Mouse (Mus musculus): ENCODE results near the gene Hpse. TPM values are rescaled to one million over a fixed set of nuclear protein-coding genes. Genes with fewer than 3 reads are reported as not detected.

Hpse gene
- polyA plus RNA-seq, 1 experiment from 2014 or later, result 1.7 TPM

Other genes starting within 250 kb of the Hpse start
- gene Lin54, start 219.1 kb downstream of the Hpse start, polyA plus RNA-seq (2016; fragmentation: Nextera tagmentation; extraction: Ambion mirVana), result 10.4 and 13.4 TPM in 2 replicates
- gene Cops4, start 201.4 kb downstream of the Hpse start, polyA plus RNA-seq (2016; fragmentation: Nextera tagmentation; extraction: Ambion mirVana), result 172 and 203 TPM in 2 replicates
- gene Plac8, start 147.5 kb downstream of the Hpse start, polyA plus RNA-seq (2016; fragmentation: Nextera tagmentation; extraction: Ambion mirVana), result 8.5 and 15.2 TPM in 2 replicates
- 64.2 and 67.1 TPM in 2 replicates for gene Coq2, start 44.6 kb downstream of the Hpse start, polyA plus RNA-seq (2016; fragmentation: Nextera tagmentation; extraction: Ambion mirVana)
- gene Helq, start 78.9 kb upstream of the Hpse start, polyA plus RNA-seq (2016; fragmentation: Nextera tagmentation; extraction: Ambion mirVana), result 16.5 and 17.7 TPM in 2 replicates
- gene Mrps18c, start 78.9 kb upstream of the Hpse start, polyA plus RNA-seq (2016; fragmentation: Nextera tagmentation; extraction: Ambion mirVana), result 159 and 182 TPM in 2 replicates
- gene Abraxas1, start 101.2 kb upstream of the Hpse start, polyA plus RNA-seq (2016; fragmentation: Nextera tagmentation; extraction: Ambion mirVana), result 31.7 and 33.2 TPM in 2 replicates
- gene Gpat3, start 126.0 kb upstream of the Hpse start, polyA plus RNA-seq (2016; fragmentation: Nextera tagmentation; extraction: Ambion mirVana), result 5.3 and 9.3 TPM in 2 replicates